Mouse (Mus musculus) liver, adult 2 months (tissue): ENCODE measurements around the gene Hoxd13.

ENCODE experiments used
- CTCF ChIP-seq: fragments of 200-500 bp; IDR thresholded peaks from 2 replicates; pipeline ENCODE4 v1.5.1; 2011; ENCODE audit warnings: low read depth, low read length, control low read depth
- POLR2A ChIP-seq: fragments of 200-500 bp; IDR thresholded peaks from 2 replicates; pipeline ENCODE4 v1.6.1; 2011; ENCODE audit warnings: low read length, control low read depth; ENCODE audit not compliant: insufficient read depth; ENCODE audit errors: extremely low read depth

- TF ChIP-seq CTCF (no peak), POLR2A (no peak)
Measured at GRCm38 (mm10) chr2:74699053-74699430, 30.9 kb downstream of the Hoxd13 start.
